Mouse (Mus musculus) activated CD4-positive, CD25-positive, alpha-beta regulatory T cell (primary cell): Measurements from ENCODE around the gene Slc47a1. TPM values are rescaled to one million over a fixed set of nuclear protein-coding genes. Genes with fewer than 3 reads are reported as not detected.

Source experiments
- polyA plus RNA-seq, 2 experiments: library from polyadenylated mRNA; unstranded; fragments of 100-300 nt; shearing (Covaris generic); gene quantifications; one replicate each; pipeline ENCODE4 v1.2.1; 2017

The Slc47a1 gene
- polyA plus RNA-seq = under 1 TPM in 1 of 2 experiments, not detected in 1; 0.17 TPM

GRCm38 (mm10) chr11:61377881-61378613, at the start of gene Slc47a1:
Gene Slc47a1 (minus strand): TSS chr11:61378345.

GRCm38 (mm10) chr11:61342505-61343420, 35.4 kb downstream of the Slc47a1 start, which contains the start of gene Slc47a2:
Gene Slc47a2 (minus strand): TSS chr11:61342860.

Other genes starting within 250 kb of the Slc47a1 start
- 10 to 100 TPM; 24.5 to 30.0 TPM for gene Usp22, start 203.3 kb downstream of the Slc47a1 start, polyA plus RNA-seq
- gene Aldh3a1, start 170.8 kb downstream of the Slc47a1 start, polyA plus RNA-seq = not detected
- gene Aldh3a2, start 110.9 kb downstream of the Slc47a1 start, polyA plus RNA-seq = 10 to 100 TPM; 33.2 to 46.5 TPM
- gene Slc47a2, start 35.5 kb downstream of the Slc47a1 start, polyA plus RNA-seq = not detected
- not detected for gene Rnf112, start 75.8 kb upstream of the Slc47a1 start, polyA plus RNA-seq
- not detected for gene Mfap4, start 107.1 kb upstream of the Slc47a1 start, polyA plus RNA-seq
- gene Mapk7, start 116.1 kb upstream of the Slc47a1 start, polyA plus RNA-seq = 10 to 100 TPM; 21.5 to 22.3 TPM
- gene B9d1, start 126.8 kb upstream of the Slc47a1 start, polyA plus RNA-seq = 1 to 10 TPM; 2.0 to 2.8 TPM
- under 1 TPM; 0.27 to 0.95 TPM for gene Epn2, start 201.3 kb upstream of the Slc47a1 start, polyA plus RNA-seq